Mouse (Mus musculus) neural tube, embryonic 12.5 days (tissue): Measurements from ENCODE around the gene Etv6. TPM values are rescaled to one million over a fixed set of nuclear protein-coding genes. Genes with fewer than 3 reads are reported as not detected.
A peak's percentile ranks its signal among the peaks of the same experiment; 100 is the strongest.

Experiments
- ATAC-seq: fragments of 200-750 bp; cut with Nextera tagmentation; 2 replicates; pipeline ENCODE4 v1.8.0; 2017; ENCODE audit warnings: low read depth, mild to moderate bottlenecking, moderate TSS enrichment, moderate library complexity; ENCODE audit not compliant: low FRiP score
- H3K27ac ChIP-seq: fragments of 300-500 bp; sonication (generic); 2 replicates; pipeline ENCODE4 v1.5.1; 2016
- H3K27me3 ChIP-seq: fragments of 300-500 bp; sonication (generic); replicated peaks from 2 replicates; pipeline ENCODE4 v1.6.1; 2016; ENCODE audit warnings: mild to moderate bottlenecking
- H3K36me3 ChIP-seq: fragments of 300-500 bp; sonication (generic); 2 replicates; pipeline ENCODE4 v1.6.1; 2016; ENCODE audit warnings: mild to moderate bottlenecking
- H3K4me1 ChIP-seq: fragments of 300-500 bp; sonication (generic); 2 replicates; pipeline ENCODE4 v1.6.1; 2016
- H3K4me2 ChIP-seq: fragments of 300-500 bp; sonication (generic); replicated peaks from 2 replicates; pipeline ENCODE4 v1.6.1; 2016; ENCODE audit warnings: mild to moderate bottlenecking
- H3K4me3 ChIP-seq: fragments of 300-500 bp; sonication (generic); 2 replicates; pipeline ENCODE4 v1.5.1; 2016
- H3K9ac ChIP-seq: fragments of 300-500 bp; sonication (generic); 2 replicates; pipeline ENCODE4 v1.6.1; 2016; ENCODE audit warnings: mild to moderate bottlenecking
- H3K9me3 ChIP-seq: fragments of 300-500 bp; sonication (generic); 2 replicates; pipeline ENCODE4 v1.6.1; 2016; ENCODE audit warnings: mild to moderate bottlenecking
- WGBS: fragments of 180-500 bp; shearing (Covaris S2); methylation state at CpG from one replicate; pipeline ENCODE4 v1.1.7; 2016; 5-methylcytosine and 5-hydroxymethylcytosine counted together
- polyA plus RNA-seq: library from polyadenylated mRNA; unstranded; fragments of >200 nt; fragmentation: Nextera tagmentation; extraction: Ambion mirVana; gene quantifications from 2 replicates; pipeline ENCODE4 v1.2.1, GENCODE M21; 2016

The Etv6 gene
- polyA plus RNA-seq, 1 experiment from 2014 or later = 10.9 TPM

GRCm38 (mm10) chr6:134046136-134046535 is 10.6 kb downstream of the Etv6 start:
- WGBS = 9% methylated on average over 5 of the region's 5 CpGs
- Histone ChIP-seq H3K9ac (no peak overlapping the region), H3K36me3 (no peaks in the 10 kb centered on the region), H3K4me3 (no peak overlapping the region), H3K27ac (no peak overlapping the region), H3K9me3 (no peaks in the 10 kb centered on the region), H3K4me1 (peaks cover 60% of the 10 kb centered on the region), H3K27me3 (no peaks in the 10 kb centered on the region), H3K4me2 (no peak overlapping the region)
- no peak for ATAC-seq

GRCm38 (mm10) chr6:134047249-134047648 is 11.7 kb downstream of the Etv6 start:
- no peaks in the 10 kb centered on the region for H3K36me3 ChIP-seq
- no peaks in the 10 kb centered on the region for H3K27me3 ChIP-seq
- H3K4me3 ChIP-seq = no peak overlapping the region
- 52% methylated on average over 5 of the region's 5 CpGs for WGBS
- peaks cover 48% of the 10 kb centered on the region for H3K4me1 ChIP-seq
- no peaks in the 10 kb centered on the region for H3K9me3 ChIP-seq
- H3K4me2 ChIP-seq = no peak overlapping the region
- ATAC-seq = no peak
- H3K27ac ChIP-seq = no peak overlapping the region
- H3K9ac ChIP-seq = no peak overlapping the region

- 91% methylated on average over 6 of the region's 6 CpGs for WGBS
Observed at GRCm38 (mm10) chr6:134047974-134048373, 12.5 kb downstream of the Etv6 start.

GRCm38 (mm10) chr6:134048965-134049364 is 13.5 kb downstream of the Etv6 start:
- WGBS = 55% methylated on average over 6 of the region's 6 CpGs
- Histone ChIP-seq H3K4me2 (no peak overlapping the region), H3K9me3 (no peaks in the 10 kb centered on the region), H3K27me3 (no peaks in the 10 kb centered on the region), H3K4me1 (peaks cover 33% of the 10 kb centered on the region), H3K36me3 (no peaks in the 10 kb centered on the region), H3K4me3 (no peak overlapping the region), H3K27ac (no peak overlapping the region), H3K9ac (no peak overlapping the region)
- ATAC-seq = no peak

More at GRCm38 (mm10) chr6:134047974-134048373, 12.5 kb downstream of the Etv6 start:
- no peaks in the 10 kb centered on the region for H3K36me3 ChIP-seq
- no peak overlapping the region for H3K9ac ChIP-seq
- no peaks in the 10 kb centered on the region for H3K9me3 ChIP-seq
- H3K27me3 ChIP-seq = no peaks in the 10 kb centered on the region
- no peak overlapping the region for H3K27ac ChIP-seq
- H3K4me3 ChIP-seq = no peak overlapping the region
- H3K4me2 ChIP-seq = no peak overlapping the region
- no peak for ATAC-seq
- H3K4me1 ChIP-seq = peaks cover 43% of the 10 kb centered on the region

- WGBS = 83% methylated on average over 8 of the region's 8 CpGs
- H3K9ac ChIP-seq = no peak overlapping the region
- H3K4me3 ChIP-seq = no peak overlapping the region
- H3K27ac ChIP-seq = no peak overlapping the region
- H3K27me3 ChIP-seq = no peaks in the 10 kb centered on the region
- no peak for ATAC-seq
- no peaks in the 10 kb centered on the region for H3K9me3 ChIP-seq
- H3K36me3 ChIP-seq = no peaks in the 10 kb centered on the region
- no peak overlapping the region for H3K4me2 ChIP-seq
- peaks cover 18% of the 10 kb centered on the region for H3K4me1 ChIP-seq
Observed at GRCm38 (mm10) chr6:134050466-134050865, 15.0 kb downstream of the Etv6 start.

GRCm38 (mm10) chr6:134051950-134052349 is 16.4 kb downstream of the Etv6 start:
- Histone ChIP-seq H3K27ac (no peak overlapping the region), H3K4me2 (no peak overlapping the region), H3K4me3 (no peak overlapping the region), H3K36me3 (no peaks in the 10 kb centered on the region), H3K4me1 (0 out of 2 replicates have a peak, but pooled peaks cover 5% of the 10 kb centered on the region), H3K27me3 (no peaks in the 10 kb centered on the region), H3K9me3 (no peaks in the 10 kb centered on the region), H3K9ac (no peak overlapping the region)
- no peak for ATAC-seq
- 67% methylated on average over 7 of the region's 7 CpGs for WGBS

- 94% methylated on average over 10 of the region's 10 CpGs for WGBS
- H3K4me1 ChIP-seq = peaks cover 6% of the 10 kb centered on the region
- H3K9ac ChIP-seq = no peak overlapping the region
- H3K4me2 ChIP-seq = no peak overlapping the region
- no peaks in the 10 kb centered on the region for H3K27me3 ChIP-seq
- no peak overlapping the region for H3K4me3 ChIP-seq
- no peaks in the 10 kb centered on the region for H3K9me3 ChIP-seq
- H3K36me3 ChIP-seq = no peaks in the 10 kb centered on the region
- no peak for ATAC-seq
- H3K27ac ChIP-seq = no peak overlapping the region
Observed at GRCm38 (mm10) chr6:134053146-134053545, 17.6 kb downstream of the Etv6 start.

- Histone ChIP-seq H3K27ac (no peak overlapping the region), H3K4me2 (no peak overlapping the region), H3K27me3 (no peaks in the 10 kb centered on the region), H3K4me1 (peaks cover 9% of the 10 kb centered on the region), H3K36me3 (no peaks in the 10 kb centered on the region), H3K9me3 (no peaks in the 10 kb centered on the region), H3K9ac (no peak overlapping the region), H3K4me3 (no peak overlapping the region)
- ATAC-seq = no peak
- 89% methylated on average over 7 of the region's 7 CpGs for WGBS
Observed at GRCm38 (mm10) chr6:134053566-134053965, 18.1 kb downstream of the Etv6 start.

GRCm38 (mm10) chr6:134055588-134055987 is 20.1 kb downstream of the Etv6 start:
- no peak overlapping the region for H3K4me2 ChIP-seq
- no peak overlapping the region for H3K9ac ChIP-seq
- H3K4me3 ChIP-seq = no peak overlapping the region
- WGBS = 89% methylated on average over 7 of the region's 7 CpGs
- H3K27me3 ChIP-seq = no peaks in the 10 kb centered on the region
- H3K27ac ChIP-seq = no peak overlapping the region
- peaks cover 24% of the 10 kb centered on the region for H3K4me1 ChIP-seq
- H3K9me3 ChIP-seq = no peaks in the 10 kb centered on the region
- ATAC-seq = no peak
- no peaks in the 10 kb centered on the region for H3K36me3 ChIP-seq

- WGBS = 62% methylated on average over 4 of the region's 4 CpGs
- Histone ChIP-seq H3K9me3 (no peaks in the 10 kb centered on the region), H3K4me3 (no peak overlapping the region), H3K4me1 (peaks cover 28% of the 10 kb centered on the region), H3K27me3 (no peaks in the 10 kb centered on the region), H3K9ac (no peak overlapping the region), H3K4me2 (no peak overlapping the region), H3K36me3 (no peaks in the 10 kb centered on the region), H3K27ac (no peak overlapping the region)
- no peak for ATAC-seq
Observed at GRCm38 (mm10) chr6:134058451-134058850, 23.0 kb downstream of the Etv6 start.

GRCm38 (mm10) chr6:134058886-134059551 is 23.5 kb downstream of the Etv6 start:
- 46% methylated on average over 10 of the region's 10 CpGs for WGBS
- no peak overlapping the region for H3K9ac ChIP-seq
- no peak overlapping the region; the same call in 1 of the 2 replicates for H3K27ac ChIP-seq
- no peak overlapping the region for H3K4me2 ChIP-seq
- no peaks in the 10 kb centered on the region for H3K27me3 ChIP-seq
- H3K4me3 ChIP-seq = no peak overlapping the region
- H3K36me3 ChIP-seq = no peaks in the 10 kb centered on the region
- peak; percentile 46; the same call in 1 of the 2 replicates for ATAC-seq
- H3K9me3 ChIP-seq = no peaks in the 10 kb centered on the region
- H3K4me1 ChIP-seq = peaks cover 28% of the 10 kb centered on the region

GRCm38 (mm10) chr6:134059552-134059891 is 24.0 kb downstream of the Etv6 start:
- no peak overlapping the region for H3K27ac ChIP-seq
- WGBS = 73% methylated on average over 10 of the region's 10 CpGs
- no peak for ATAC-seq

GRCm38 (mm10) chr6:134060036-134060435 is 24.5 kb downstream of the Etv6 start:
- no peak for ATAC-seq
- H3K27me3 ChIP-seq = no peaks in the 10 kb centered on the region
- H3K4me3 ChIP-seq = no peak overlapping the region
- H3K9me3 ChIP-seq = no peaks in the 10 kb centered on the region
- no peak overlapping the region for H3K27ac ChIP-seq
- 68% methylated on average over 9 of the region's 9 CpGs for WGBS
- no peaks in the 10 kb centered on the region for H3K36me3 ChIP-seq
- H3K9ac ChIP-seq = no peak overlapping the region
- no peak overlapping the region for H3K4me2 ChIP-seq
- peaks cover 28% of the 10 kb centered on the region for H3K4me1 ChIP-seq

More at GRCm38 (mm10) chr6:134059552-134059891, 24.0 kb downstream of the Etv6 start:
- H3K4me2 ChIP-seq = no peak overlapping the region
- peaks cover 28% of the 10 kb centered on the region for H3K4me1 ChIP-seq
- H3K4me3 ChIP-seq = no peak overlapping the region
- H3K9ac ChIP-seq = no peak overlapping the region
- H3K36me3 ChIP-seq = no peaks in the 10 kb centered on the region
- no peaks in the 10 kb centered on the region for H3K9me3 ChIP-seq
- H3K27me3 ChIP-seq = no peaks in the 10 kb centered on the region
